Mouse (Mus musculus) 416B (cell line): ENCODE measurements around the gene Letm1.
A peak's percentile ranks its signal among the peaks of the same experiment; 100 is the strongest.

Experiments
- DNase-seq: peaks from one replicate; pipeline ENCODE4 v3.0.0; 2011; ENCODE audit warnings: low read depth

Letm1 gene

DNA sequence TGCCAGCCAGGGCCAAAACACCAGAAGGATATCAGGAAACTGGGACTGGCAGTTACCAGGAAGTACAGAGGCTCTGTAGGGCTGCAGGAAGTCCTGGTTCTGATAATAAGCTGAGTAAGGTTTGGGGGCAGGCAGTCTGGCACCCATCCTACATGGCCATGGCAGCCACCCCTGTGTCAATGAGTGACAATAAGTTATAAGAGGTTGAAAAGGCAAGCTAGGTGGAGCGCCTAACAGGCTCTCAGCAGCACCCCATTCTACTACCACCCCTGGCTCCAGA, 76.3 kb downstream of the Letm1 start:
- peak; percentile 35 for DNase-seq

DNA sequence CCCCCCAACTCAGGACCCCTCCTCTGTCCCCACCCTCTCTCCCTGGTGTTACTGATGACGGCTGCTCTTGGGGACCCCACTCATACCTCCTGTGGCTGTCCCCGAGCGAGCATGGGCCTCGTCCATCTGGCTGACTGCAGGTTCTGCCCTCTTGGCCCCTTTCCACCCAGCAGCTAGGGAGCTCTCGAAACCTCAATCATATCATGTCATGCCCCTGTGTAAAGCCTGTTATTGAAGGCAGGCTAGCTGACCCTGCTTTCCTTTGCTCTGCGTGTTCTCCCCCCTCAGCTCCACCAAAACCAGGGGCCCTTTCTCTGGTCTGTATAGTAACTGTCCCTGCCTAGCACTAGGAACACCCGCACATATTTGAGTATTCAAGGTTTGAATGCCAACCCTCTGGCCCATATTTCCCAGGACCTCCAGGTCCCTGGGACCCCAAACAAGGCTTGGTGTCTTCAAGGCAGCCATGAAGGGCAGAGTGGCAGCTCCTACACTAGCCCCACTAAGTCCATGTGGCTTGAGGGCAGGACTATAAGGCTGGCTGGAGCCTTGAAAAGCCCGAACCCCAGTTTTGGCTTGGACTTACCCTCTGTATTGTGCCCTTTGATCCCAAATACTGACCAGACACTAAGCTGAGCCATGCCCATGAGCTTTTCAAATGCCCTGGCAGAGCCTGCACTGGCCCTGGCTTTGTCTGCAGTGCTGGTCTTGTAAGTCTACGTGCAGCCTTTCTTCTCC, 76.8 kb downstream of the Letm1 start:
- DNase-seq = no peak

DNA sequence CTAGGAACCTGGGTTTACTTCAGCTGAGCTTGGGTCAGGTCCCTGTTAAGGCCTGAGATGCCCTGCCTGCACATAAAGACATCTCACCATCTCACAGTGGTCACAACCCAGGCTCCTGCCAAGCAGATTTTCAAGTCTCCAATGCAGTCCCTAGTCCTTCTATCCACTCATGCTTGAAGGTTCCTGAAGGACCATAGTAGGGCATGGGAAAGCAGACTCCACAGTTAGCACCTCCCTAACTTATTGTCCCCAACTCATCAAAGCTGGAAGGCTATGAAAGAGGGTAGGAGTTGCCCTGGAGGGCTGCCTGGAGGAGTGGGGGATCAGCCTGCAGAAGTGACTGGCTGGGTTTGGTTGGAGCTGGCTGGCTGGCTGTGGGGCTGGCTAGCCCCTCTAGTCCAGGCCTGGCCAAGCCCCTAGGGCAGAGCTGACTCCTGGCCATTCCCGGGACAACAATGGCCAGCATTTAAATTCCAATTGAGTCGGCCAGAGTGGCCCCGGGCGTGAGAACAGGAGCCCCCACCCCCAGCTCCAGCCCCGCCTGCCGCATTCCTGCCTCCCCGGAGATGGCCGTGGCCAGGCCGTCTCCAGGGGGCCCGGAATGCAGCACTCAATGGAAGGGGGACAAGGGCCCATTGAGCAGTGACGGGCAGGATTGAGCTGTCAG, 77.5 kb downstream of the Letm1 start:
- no peak for DNase-seq

DNA sequence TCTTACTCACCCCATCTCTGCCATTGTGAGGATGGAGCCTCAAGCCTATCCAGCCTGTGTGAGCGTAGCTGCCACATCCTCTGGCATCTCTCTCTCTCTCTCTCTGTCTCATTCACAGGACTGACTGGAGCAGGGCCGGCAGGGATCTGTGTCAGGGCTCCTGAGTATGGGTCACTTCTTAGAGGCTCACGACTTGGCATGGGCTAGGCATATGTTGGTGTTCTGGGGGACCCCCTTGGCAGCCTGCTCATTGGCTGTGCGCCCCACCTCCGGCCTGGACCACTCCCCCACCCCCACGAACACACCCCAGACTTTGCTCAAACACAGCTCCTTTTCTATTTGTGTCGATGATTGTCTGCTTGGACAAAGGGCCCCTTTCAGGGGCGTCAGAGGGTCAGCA, 78.6 kb downstream of the Letm1 start:
- DNase-seq = no peak

DNA sequence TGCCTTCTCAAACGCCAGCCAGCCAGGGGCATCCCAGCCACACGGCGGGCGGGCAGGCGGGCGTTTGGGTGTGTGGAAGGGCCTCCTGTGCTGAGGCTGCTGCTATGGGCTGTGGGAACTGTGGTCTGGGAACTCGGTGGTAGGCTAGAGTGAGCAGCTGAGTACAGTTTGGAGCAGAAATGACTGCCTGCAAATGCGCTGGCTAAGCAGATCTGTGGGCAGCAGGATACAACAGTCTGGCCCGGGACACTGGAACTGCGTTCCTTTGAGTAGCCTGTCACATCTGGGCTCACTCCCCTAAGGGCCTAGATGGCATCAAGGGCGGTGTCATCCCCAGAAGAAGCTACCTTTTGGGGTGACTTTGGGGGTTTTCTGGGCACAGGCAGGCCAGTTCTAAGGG, 80.8 kb downstream of the Letm1 start:
- DNase-seq = no peak

DNA sequence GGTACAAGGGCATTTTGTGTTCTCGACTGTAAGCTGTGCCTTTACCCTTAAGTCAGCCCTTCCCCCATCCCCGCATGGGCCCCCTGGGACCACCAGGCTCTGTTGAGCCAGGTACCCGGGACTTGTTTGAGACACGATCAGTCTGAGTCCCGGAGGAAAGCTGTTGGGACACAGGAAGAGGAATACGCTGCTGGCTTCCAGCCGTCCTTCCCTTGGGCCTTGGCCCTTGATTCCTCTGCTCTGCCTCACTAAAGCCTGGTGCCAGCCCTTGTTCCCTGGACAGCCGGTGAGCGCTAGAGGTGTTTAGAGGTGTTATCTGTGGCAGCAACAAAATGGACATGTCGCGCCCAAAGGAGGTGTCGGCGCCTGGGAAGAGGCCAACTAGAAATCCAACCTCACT, 82.6 kb downstream of the Letm1 start:
- no peak for DNase-seq

DNA sequence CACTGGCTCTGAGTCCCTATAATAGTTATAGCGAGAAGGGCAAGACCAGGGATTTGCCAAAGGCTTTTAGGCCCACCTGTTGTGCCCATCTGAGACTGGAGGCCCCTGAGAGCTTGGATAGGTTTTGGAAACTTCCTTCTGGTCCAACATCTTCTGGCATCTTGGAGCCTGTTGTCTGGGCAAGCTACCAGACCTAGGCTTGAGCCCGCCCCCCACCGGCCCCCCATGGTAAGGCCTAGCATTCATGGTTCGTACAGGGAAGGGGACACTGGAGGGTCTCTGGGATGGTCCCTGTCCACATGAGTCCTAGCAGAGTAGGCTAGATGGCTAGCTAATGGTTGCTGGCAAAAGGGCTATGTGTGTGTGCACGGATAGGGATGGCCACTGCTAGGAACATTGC, 83.9 kb downstream of the Letm1 start:
- DNase-seq = no peak

DNA sequence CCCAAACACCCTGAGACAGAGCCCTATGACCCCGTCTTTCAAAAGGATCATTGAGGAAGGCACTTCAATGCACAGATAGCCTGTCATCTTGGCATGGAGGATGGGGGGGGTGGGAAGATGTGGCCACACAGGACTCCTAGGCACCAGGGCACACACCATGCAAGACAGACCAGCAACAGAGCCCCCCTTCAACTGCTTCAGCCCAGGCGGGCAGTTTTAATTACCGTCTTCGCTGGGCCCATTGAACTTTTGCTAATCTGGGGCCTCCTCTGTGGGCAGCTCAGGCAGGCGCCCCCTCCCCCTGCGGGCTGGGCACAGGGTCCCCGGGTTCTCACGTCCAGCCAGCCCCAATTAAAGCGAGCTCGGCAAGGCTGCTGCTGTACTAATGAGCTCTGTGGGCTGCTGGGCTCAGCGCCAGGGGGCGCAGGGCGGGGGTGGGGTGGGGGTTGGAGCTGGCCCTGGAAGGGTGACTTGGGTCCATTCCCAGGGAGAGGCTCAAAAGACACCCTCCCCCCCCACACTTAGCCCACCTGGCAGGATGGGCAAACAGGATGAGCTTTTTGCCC, 84.6 kb downstream of the Letm1 start:
- DNase-seq = no peak

DNA sequence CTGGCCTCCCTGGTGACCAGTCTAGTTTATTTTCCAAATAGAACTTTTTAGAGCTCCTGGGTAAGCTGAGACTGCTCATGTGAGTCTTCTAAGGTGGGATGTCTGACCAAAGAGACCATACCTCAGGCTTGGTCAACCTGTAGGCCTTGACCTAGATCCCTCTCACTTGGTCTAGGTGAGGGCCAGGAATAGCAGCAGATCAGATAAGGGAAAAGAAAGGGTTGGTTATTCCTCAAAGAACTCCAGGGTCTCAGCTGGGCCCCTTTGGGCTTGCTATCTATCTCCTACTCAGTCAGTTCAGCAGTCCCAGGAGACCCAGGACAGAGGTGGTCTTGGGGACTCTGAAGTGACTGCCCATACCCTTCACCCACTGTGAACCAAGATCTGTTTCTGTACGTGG, 85.1 kb downstream of the Letm1 start:
- DNase-seq = no peak

DNA sequence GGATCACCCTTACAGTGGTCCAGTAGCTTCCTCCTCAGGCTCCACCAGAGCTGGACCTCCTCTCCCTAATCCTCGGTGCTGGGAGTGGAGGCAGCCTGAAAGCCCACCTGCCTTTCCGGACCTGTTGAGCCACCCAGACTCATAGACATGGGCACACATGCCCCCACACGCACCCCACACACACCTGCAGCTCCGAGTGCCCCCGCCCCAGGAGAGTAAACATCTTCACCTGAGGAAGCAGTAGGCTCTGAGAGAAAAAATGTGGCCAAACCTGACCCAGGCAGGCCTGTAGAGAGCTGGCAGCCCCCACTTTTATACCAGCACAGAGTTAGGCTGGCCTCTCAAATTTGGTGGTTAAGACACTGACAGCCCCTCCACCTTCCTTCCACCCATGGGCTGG, 86.2 kb downstream of the Letm1 start:
- no peak for DNase-seq

DNA sequence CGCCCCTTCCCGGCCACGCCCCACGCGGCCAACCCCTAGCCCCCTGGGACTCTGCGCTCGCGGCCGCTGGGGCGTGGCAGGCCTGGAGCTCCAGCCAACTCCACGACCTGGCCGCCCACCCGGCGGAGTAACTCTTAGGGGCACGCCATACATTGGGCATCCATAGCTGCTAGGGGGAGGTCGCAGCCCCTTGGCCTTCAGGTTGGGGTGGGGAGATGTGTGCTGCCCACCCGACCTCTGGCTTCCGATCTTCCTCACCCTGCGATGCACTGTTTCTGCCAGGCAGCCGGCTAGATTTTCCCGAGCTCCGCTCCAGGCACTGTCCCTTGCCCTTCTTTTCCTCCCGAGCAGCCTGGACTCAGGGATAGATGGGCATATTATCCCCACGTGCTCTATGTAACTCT, 86.9 kb downstream of the Letm1 start:
- no peak for DNase-seq

DNA sequence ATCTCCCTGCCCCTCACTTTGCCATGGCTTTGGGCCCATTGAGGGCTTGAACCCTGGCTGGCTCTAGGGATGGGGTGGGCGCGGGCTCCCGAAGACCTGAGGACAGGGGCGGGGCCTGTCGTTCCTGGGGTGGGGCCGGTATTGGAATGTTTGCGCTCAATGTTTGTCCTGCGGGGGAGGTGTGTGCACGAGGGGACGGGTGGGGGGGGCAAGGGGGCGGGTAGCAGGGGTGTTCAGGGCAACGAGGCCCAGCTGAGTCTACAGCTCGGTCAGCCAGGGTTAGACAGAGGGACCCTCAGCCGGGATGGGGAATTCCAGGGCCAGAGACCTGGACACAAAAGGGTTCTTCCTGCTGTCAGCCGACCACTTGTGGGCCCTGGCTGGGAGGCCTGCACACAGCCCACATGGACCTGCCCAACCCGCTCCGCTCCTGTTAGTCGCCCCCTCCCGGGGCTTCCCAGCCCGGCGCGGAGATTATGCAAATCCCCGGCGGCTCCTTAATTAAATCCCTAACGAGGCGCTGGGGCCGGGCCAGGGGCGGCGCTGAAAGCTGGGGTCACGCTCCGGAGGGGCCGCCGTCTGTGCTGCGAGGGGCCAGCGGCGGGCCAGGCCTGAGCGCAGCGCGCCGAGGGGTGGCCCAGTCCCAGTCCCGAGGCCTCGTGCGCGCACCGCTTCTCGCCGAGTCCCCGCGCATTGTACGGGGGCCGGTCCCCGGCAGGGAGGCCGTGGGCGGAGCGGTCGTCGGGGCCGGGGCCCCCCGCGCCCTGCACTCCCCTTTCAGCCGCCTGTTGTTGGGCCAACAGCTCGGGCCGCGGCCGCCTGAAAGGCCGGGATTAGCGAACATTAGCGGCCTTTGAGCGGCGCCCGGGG, 87.5 kb downstream of the Letm1 start:
- DNase-seq = no peak

DNA sequence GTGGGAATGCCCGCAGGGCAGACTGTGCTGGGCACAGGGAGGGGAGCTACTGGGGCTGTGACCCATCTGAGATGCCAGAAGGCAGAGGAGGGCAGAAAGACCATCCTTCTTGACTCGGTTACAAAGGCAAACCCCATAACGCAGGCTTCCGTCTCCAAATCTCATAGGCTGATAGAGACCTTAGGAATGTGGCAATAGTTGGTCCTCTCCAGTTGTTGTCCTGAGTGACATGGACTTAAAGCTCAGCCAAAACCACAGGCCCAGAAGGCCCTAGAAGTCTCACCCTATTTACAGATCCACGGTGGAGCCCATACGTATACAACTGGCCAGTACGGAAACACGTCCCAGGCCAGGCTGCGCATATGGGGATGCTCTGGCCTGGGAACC, 88.2 kb downstream of the Letm1 start:
- no peak for DNase-seq

DNA sequence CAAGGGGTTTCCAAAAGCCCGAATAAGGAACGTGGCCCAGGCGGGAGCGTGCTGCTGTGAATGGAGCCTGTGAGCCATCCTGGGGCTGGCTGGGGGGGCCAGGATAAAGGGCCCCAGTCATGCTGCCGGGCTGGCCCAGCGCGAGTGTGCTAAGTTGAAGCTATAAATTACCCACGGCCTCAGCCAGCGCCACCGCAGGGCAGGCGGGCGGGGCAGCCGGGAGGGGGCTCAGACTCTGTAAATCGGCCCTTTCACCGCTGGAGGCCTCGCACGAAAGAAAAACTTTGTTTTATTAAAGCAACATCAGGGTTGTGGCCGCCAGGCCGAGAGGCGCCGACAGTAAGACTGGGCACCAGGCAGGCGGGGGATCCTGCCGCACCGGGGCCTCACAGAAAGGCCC, 90.2 kb downstream of the Letm1 start:
- DNase-seq = no peak

DNA sequence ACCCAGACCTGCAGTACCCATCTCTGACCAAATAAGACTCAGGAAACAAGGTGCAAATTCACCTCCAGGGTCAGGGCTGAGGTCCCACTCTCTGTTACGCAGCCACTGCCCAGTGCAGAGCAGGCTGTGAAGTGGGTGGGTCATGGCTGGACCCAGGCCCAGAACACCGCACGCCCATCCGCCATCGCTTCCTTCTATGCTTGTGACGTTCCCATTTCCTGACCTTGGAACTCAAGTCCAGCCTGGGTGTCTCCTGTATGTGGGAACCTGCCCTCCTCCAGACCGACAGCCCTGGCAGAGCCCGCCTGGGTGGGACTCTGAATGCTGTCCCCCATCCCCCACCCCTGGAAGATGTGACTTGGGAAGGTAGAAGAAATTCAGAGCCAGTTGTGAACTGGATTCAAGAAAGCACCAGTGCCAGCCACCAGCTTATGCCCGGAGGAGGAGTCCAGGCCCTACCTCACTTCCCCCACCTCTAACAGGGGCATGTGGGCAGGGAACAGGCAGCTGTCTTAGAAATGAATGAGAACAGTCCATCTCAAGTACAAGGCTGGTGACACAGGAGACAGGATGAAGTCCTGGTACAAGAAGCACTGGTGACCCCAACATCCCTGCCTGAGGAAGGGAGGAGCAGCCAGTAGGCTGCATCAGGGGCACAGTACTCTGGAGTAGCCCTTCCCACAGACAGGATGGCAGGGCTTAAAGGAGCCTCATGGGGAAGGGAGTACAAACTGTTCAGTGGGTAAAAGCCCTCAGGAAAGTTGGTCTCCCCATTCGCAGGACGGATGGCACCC, 92.6 kb downstream of the Letm1 start:
- DNase-seq = no peak
